Mouse (Mus musculus) kidney, adult 2 months (tissue): ENCODE results near the gene Zfp57. TPM values are rescaled to one million over a fixed set of nuclear protein-coding genes. Genes with fewer than 3 reads are reported as not detected.

Experiments used
- DNase-seq: peaks from one replicate; pipeline ENCODE4 v3.0.0; 2021
- H3K27ac ChIP-seq: fragments of 200-500 bp; 2 replicates; pipeline ENCODE4 v1.5.1; 2012; ENCODE audit warnings: low read depth, low read length, control low read depth, inconsistent platforms; ENCODE audit not compliant: insufficient read depth
- H3K27me3 ChIP-seq: fragments of 200-500 bp; replicated peaks from 2 replicates; pipeline ENCODE4 v1.6.1; 2012; ENCODE audit warnings: mild to moderate bottlenecking, moderate library complexity, low read length, inconsistent platforms; ENCODE audit not compliant: control insufficient read depth, insufficient read depth
- H3K36me3 ChIP-seq: fragments of 200-500 bp; 2 replicates; pipeline ENCODE4 v1.6.1; 2012; ENCODE audit warnings: mild to moderate bottlenecking, moderate library complexity, low read length, inconsistent platforms; ENCODE audit not compliant: control insufficient read depth, insufficient read depth
- H3K4me1 ChIP-seq: fragments of 200-500 bp; 2 replicates; pipeline ENCODE4 v1.6.1; 2011; ENCODE audit warnings: low read length; ENCODE audit not compliant: control insufficient read depth, insufficient read depth
- H3K4me3 ChIP-seq: fragments of 200-500 bp; 2 replicates; pipeline ENCODE4 v1.5.1; 2011; ENCODE audit warnings: mild to moderate bottlenecking, low read depth, low read length, control low read depth; ENCODE audit not compliant: insufficient read depth
- CTCF ChIP-seq: fragments of 200-500 bp; conservative IDR thresholded peaks from 2 replicates; pipeline ENCODE4 v1.5.1; 2011; ENCODE audit warnings: low read depth, mild to moderate bottlenecking, control low read depth, low read length, moderate library complexity, mixed read lengths; ENCODE audit not compliant: insufficient read depth, insufficient read length
- POLR2A ChIP-seq: fragments of 200-500 bp; IDR thresholded peaks from one replicate; pipeline ENCODE4 v1.6.1; 2011; ENCODE audit warnings: low read depth, low read length, control low read depth
- WGBS: fragments of 180-500 bp; shearing (Covaris S2); methylation state at CpG from one replicate; pipeline ENCODE4 v1.1.7; 2018; 5-methylcytosine and 5-hydroxymethylcytosine counted together
- polyA plus RNA-seq: library from polyadenylated mRNA; depleted of rRNA; stranded (reverse); fragments of >200 nt; gene quantifications from 2 replicates; pipeline ENCODE4 v1.2.3, GENCODE M21; 2012

The Zfp57 gene
- polyA plus RNA-seq, 1 experiment, result 2.0 TPM

GRCm38 (mm10) chr17:36995448-36995847 lies 5.5 kb upstream of the Zfp57 start:
- H3K27me3 ChIP-seq, result no peaks in the 10 kb centered on the region
- H3K27ac ChIP-seq, result no peak overlapping the region
- H3K36me3 ChIP-seq, result no peaks in the 10 kb centered on the region
- 70% methylated on average over 3 of the region's 3 CpGs for WGBS
- no peaks in the 10 kb centered on the region; the same call in 1 of the 2 replicates for H3K4me1 ChIP-seq
- no peak overlapping the region for H3K4me3 ChIP-seq
- DNase-seq, result peak; percentile 26
- no peak for TF ChIP-seq CTCF
- no peak for TF ChIP-seq POLR2A

DNA sequence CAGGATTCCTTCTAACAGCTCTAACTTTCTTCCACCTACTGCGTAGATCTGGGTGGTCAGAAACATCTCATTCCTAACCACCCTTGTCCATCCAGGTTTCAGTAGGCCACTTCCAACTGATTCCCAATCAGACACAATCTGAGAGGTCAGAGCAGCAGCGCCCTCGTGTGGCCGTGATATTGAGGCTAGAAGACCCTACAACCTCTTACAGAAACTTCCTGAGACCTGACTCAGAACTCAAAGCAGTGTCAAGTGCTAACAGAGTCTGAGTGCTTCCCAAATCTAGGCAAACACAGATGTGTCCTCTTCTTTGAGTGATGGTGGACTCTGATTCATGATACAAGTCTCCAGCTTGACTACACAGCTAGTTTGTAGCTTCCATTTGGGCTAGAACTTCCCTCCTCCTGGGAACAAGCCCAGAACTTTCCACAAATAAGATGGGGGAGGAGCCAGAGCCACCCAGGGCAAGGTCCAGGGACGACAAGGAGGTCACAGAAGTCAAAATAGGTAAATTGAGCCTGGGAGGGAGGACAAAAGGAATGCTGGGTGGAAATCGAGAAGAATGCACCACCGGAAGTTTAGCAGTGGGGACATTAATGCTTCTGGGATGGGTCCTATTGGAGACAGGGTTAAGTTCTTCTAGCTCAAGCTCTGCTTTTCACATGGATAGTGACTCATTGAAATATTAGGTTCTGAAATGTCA lies 3.8 kb upstream of the Zfp57 start:
- DNase-seq, result peak; percentile 77
- no peak overlapping the region for H3K4me3 ChIP-seq
- WGBS, result 16% methylated on average over 7 of the region's 7 CpGs
- no peak overlapping the region for H3K27ac ChIP-seq
- H3K4me1 ChIP-seq, result no peaks in the 10 kb centered on the region; the same call in 1 of the 2 replicates
- no peaks in the 10 kb centered on the region for H3K36me3 ChIP-seq
- TF ChIP-seq CTCF (peak; percentile 81), POLR2A (no peak)
- H3K27me3 ChIP-seq, result no peaks in the 10 kb centered on the region

DNA sequence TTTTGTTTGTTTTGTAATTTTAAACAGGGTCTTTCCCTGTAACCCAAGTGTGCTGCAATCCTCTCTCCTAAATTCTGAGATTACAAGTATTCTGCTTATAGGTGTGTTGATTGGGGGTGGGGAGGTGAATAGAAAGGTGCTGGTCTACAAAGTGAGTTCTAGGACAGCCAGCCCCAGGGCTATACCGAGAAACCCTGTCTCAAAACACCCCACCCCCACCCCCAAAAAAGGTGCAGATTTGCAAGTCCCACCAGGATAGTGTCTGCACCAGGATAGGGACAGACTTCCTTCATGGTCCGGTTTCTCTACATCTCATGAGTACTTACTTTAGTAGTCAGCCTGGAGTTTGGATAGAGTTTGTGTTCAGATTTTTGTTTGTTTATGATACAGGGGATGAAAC lies 2.5 kb upstream of the Zfp57 start:
- TF ChIP-seq CTCF, result no peak
- TF ChIP-seq POLR2A, result no peak
- no peaks in the 10 kb centered on the region for H3K36me3 ChIP-seq
- no peak overlapping the region for H3K27ac ChIP-seq
- no peaks in the 10 kb centered on the region; the same call in 1 of the 2 replicates for H3K4me1 ChIP-seq
- no peak overlapping the region for H3K4me3 ChIP-seq
- no peaks in the 10 kb centered on the region for H3K27me3 ChIP-seq
- no peak for DNase-seq
- 69% methylated on average over 2 of the region's 2 CpGs for WGBS

DNA sequence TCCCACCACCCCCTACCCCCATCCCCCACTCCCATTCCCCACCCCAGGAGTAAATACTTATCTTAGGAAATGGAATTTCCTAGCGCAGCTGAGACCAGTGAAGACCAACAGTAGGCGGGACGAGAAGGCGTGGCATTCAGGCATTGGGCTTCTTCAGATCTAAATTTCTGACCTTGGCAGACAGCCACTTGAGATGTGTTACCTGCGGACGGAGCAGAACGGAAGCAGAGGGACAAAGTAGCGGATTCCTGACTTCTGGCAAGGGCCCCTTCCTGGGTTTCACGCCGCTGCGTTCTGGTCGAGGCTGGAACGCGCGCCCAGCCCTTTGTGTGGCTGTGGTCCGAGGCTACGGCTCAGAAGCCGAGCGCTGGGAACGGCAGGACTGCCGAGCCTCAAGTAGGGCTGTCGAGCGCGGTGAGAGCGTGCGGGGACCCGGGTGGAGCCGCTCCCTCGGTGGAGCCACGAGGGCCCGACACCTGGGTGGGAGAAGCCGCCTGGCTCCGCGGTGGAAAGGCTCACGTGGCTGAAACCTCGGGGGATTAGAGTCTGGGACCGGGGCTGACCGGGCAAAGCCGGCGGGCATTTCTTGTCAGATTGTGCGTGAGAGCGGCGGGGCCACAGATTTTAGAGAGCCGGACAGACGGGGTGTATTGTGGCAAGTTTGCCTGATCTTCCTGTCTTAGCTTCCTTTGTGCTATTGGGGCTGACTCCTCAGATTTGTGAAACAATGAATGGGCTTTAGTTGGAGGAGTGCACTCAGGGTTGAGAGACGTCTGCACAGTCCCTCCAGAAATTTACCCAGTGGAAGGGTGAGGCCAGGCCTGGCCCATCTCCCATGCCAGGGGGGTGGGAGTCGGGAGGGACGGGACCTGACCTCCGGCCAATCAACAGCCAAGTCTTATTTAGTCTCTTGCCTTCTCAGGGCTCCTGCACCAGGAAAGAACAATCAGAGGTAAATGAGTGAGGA lies 1.7 kb downstream of the Zfp57 start:
- H3K27me3 ChIP-seq, result no peaks in the 10 kb centered on the region
- 1% methylated on average over 49 of the region's 49 CpGs for WGBS
- H3K4me1 ChIP-seq, result no peaks in the 10 kb centered on the region
- peak; percentile 81 for DNase-seq
- H3K4me3 ChIP-seq, result peak overlapping the region; percentile 61
- H3K36me3 ChIP-seq, result no peaks in the 10 kb centered on the region
- TF ChIP-seq POLR2A, result no peak
- no peak for TF ChIP-seq CTCF
- no peak overlapping the region for H3K27ac ChIP-seq

DNA sequence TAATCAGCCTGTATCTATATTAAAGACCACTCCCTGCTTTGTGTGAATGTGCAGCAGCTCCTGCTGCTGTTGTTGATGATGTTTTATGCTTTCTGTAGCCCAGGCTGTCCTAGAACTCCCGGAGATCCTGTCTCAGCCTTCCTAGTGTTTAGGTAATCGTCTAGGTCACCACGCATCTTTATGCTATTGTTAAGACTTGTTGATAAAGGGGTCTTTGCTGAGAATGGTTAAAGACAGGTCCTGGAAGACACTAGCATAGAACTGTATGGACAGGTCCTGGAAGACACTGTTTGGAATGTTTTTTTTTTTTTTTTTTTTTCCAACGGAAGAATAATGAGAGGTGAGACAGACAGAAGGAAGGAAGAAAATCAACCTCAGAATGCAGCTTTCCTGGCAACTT lies 2.4 kb downstream of the Zfp57 start:
- H3K4me3 ChIP-seq, result no peak overlapping the region

DNA sequence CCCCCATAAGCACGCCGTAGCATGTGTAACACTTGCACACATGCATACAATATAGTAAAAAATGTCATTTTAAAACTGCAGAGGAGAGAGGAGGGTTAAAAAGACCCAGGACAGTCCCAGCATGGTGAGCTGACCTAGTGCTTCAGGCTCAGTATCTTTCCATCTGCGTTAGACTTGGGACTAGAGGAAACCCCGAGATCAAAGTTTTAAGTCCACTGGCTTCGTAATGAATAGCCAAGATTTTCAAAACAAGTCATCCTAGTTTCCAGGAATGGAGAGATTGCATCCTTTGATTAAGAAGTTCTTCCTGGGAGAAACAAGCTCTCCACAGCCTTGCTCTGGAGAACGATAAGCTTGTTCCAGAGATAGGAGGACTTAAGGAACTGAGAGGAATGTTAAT lies 7.2 kb downstream of the Zfp57 start:
- peak; percentile 69 for DNase-seq
- Histone ChIP-seq H3K36me3 (no peaks in the 10 kb centered on the region), H3K27me3 (no peaks in the 10 kb centered on the region), H3K4me1 (peaks cover 4% of the 10 kb centered on the region; the same call in 1 of the 2 replicates), H3K4me3 (no peak overlapping the region), H3K27ac (no peak overlapping the region)
- WGBS, result 70% methylated on average over 6 of the region's 6 CpGs
- TF ChIP-seq CTCF (no peak), POLR2A (no peak)

More for the DNA sequence above, 2.4 kb downstream of the Zfp57 start:
- DNase-seq, result no peak
- H3K36me3 ChIP-seq, result no peaks in the 10 kb centered on the region
- H3K27me3 ChIP-seq, result no peaks in the 10 kb centered on the region
- 43% methylated on average over 4 of the region's 4 CpGs for WGBS
- H3K4me1 ChIP-seq, result peaks cover 4% of the 10 kb centered on the region; the same call in 1 of the 2 replicates
- H3K27ac ChIP-seq, result no peak overlapping the region
- TF ChIP-seq POLR2A, result no peak
- TF ChIP-seq CTCF, result no peak
